Comparison of ENCODE assay signal across 7 mouse cellular contexts in the genomic region with DNA sequence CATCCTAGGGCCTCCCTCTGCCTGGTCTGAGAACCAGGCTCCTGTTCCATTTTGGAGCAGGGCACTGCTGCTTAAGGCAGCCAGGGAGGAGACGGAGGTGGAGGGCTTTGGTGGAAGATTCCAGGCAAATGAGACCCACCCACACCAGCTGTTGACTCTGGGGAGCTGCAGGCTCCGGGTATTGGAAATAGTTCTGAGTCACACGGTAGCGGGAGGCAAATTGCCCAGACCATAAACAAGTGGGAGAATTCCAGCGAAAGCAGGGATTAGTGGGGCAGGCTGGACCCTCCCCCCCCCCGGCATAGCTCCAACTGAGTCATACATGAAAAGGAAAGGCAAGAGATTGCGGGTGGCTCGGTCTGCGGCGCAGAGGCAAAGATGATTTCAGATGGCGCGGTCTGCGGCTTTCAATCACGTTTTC.
DNase-seq lines count a peak whose midpoint lies in the region; ATAC-seq lines count a peak whose summit lies in the region.

No protein-coding gene starts in this region.

- no peak overlapping the region for H3K4me3 ChIP-seq in neural tube, embryonic 12.5 days
- H3K4me3 ChIP-seq in forebrain, embryonic 15.5 days: no peak overlapping the region

- H3K27me3 ChIP-seq in neural tube, embryonic 12.5 days (replicated peaks): no peaks in the 10 kb centered on the region
- H3K27me3 ChIP-seq in forebrain, embryonic 15.5 days: peaks cover 37% of the 10 kb centered on the region

- ATAC-seq in neural tube, embryonic 12.5 days (ENCODE audit: low FRiP score, low read depth): no peak
- 0 out of 2 replicates have a peak, but pooled peaks have one; percentile 43 for ATAC-seq in forebrain, embryonic 15.5 days (replicated peaks)
- no peak for ATAC-seq in erythroid progenitor cell, adult 5-6 weeks (replicated peaks; ENCODE audit: low FRiP score, poor library complexity, severe bottlenecking)

- H3K4me1 ChIP-seq in neural tube, embryonic 12.5 days: peaks cover 20% of the 10 kb centered on the region
- H3K4me1 ChIP-seq in forebrain, embryonic 15.5 days: peaks cover 19% of the 10 kb centered on the region

- no peak overlapping the region for H3K27ac ChIP-seq in neural tube, embryonic 12.5 days
- no peak overlapping the region for H3K27ac ChIP-seq in forebrain, embryonic 15.5 days (replicated peaks)

- 0 out of 2 replicates have a peak overlapping the region, but pooled peaks have one; percentile 14 for H3K4me2 ChIP-seq in neural tube, embryonic 12.5 days (replicated peaks)
- H3K4me2 ChIP-seq in forebrain, embryonic 15.5 days (replicated peaks): peak overlapping the region; percentile 5; the same call in 1 of the 2 replicates

- no peak overlapping the region for H3K9ac ChIP-seq in neural tube, embryonic 12.5 days
- no peak overlapping the region for H3K9ac ChIP-seq in forebrain, embryonic 15.5 days (replicated peaks)

- 32% methylated on average over 14 of the region's 14 CpGs for whole genome bisulfite sequencing in neural tube, embryonic 12.5 days
- 9% methylated on average over 14 of the region's 14 CpGs for WGBS in forebrain, embryonic 15.5 days

- H3K9me3 ChIP-seq in neural tube, embryonic 12.5 days: peaks cover 7% of the 10 kb centered on the region
- H3K9me3 ChIP-seq in forebrain, embryonic 15.5 days: no peaks in the 10 kb centered on the region

- DNase-seq in neural tube, embryonic 10.5 days (ENCODE audit: extremely low spot score, low spot score): no peak
- peak; percentile 61 for DNase-seq in heart, postnatal 10 days
- DNase-seq in left cerebral cortex, postnatal 14 days (ENCODE audit: low spot score in 2 of 2): peak; percentile 74 to 83
- DNase-seq in right cerebral cortex, adult 2 months (ENCODE audit: low spot score in 2 of 2): peak; percentile 86 to 88

- intact Hi-C loops in heart, postnatal 10 days (cut with DNase I): no loop called here
- intact Hi-C loops in left cerebral cortex, postnatal 14 days (cut with DNase I): no loop called here

- no peaks in the 10 kb centered on the region for H3K36me3 ChIP-seq in neural tube, embryonic 12.5 days
- no peaks in the 10 kb centered on the region for H3K36me3 ChIP-seq in forebrain, embryonic 15.5 days
